Mouse (Mus musculus): ENCODE measurements around the gene Mov10. TPM values are rescaled to one million over a fixed set of nuclear protein-coding genes. Genes with fewer than 3 reads are reported as not detected.

The Mov10 gene
- total RNA-seq, 2 experiments from 2014 or later, result 2.1 to 3.6 TPM

Other genes starting within 250 kb of the Mov10 start
- 334 and 364 TPM in 2 replicates for gene Slc16a1, start 179.9 kb downstream of the Mov10 start, total RNA-seq (2015; ENCODE audit: low replicate concordance)
- gene Slc16a1, start 179.9 kb downstream of the Mov10 start, total RNA-seq (2017; ENCODE audit: low replicate concordance), result 431 and 500 TPM in 2 replicates
- not detected in 2 replicates for gene Ppm1j, start 37.5 kb downstream of the Mov10 start, total RNA-seq (2015; ENCODE audit: low replicate concordance)
- not detected in 2 replicates for gene Ppm1j, start 37.5 kb downstream of the Mov10 start, total RNA-seq (2017; ENCODE audit: low replicate concordance)
- not detected in 2 replicates for gene Fam19a3, start 36.7 kb downstream of the Mov10 start, total RNA-seq (2015; ENCODE audit: low replicate concordance)
- gene Fam19a3, start 36.7 kb downstream of the Mov10 start, total RNA-seq (2017; ENCODE audit: low replicate concordance), result not detected in 2 replicates
- not detected in 2 replicates for gene Rhoc, start 30.2 kb downstream of the Mov10 start, total RNA-seq (2015; ENCODE audit: low replicate concordance)
- gene Rhoc, start 30.2 kb downstream of the Mov10 start, total RNA-seq (2017; ENCODE audit: low replicate concordance), result 3.9 TPM in 1 of 2 replicates, not detected in the other
- 18.9 and 28.1 TPM in 2 replicates for gene St7l, start 45.4 kb upstream of the Mov10 start, total RNA-seq (2015; ENCODE audit: low replicate concordance)
- 6.4 and 19.6 TPM in 2 replicates for gene St7l, start 45.4 kb upstream of the Mov10 start, total RNA-seq (2017; ENCODE audit: low replicate concordance)
- gene Capza1, start 45.9 kb upstream of the Mov10 start, total RNA-seq (2015; ENCODE audit: low replicate concordance), result 125 and 127 TPM in 2 replicates
- gene Capza1, start 45.9 kb upstream of the Mov10 start, total RNA-seq (2017; ENCODE audit: low replicate concordance), result 73.6 and 89.7 TPM in 2 replicates
- not detected in 2 replicates for gene Wnt2b, start 143.4 kb upstream of the Mov10 start, total RNA-seq (2015; ENCODE audit: low replicate concordance)
- not detected in 2 replicates for gene Wnt2b, start 143.4 kb upstream of the Mov10 start, total RNA-seq (2017; ENCODE audit: low replicate concordance)
- gene Cttnbp2nl, start 234.6 kb upstream of the Mov10 start, total RNA-seq (2015; ENCODE audit: low replicate concordance), result 0.36 and 1.3 TPM in 2 replicates
- gene Cttnbp2nl, start 234.6 kb upstream of the Mov10 start, total RNA-seq (2017; ENCODE audit: low replicate concordance), result 0.30 and 0.51 TPM in 2 replicates
- not detected in 2 replicates for gene 4930564D02Rik, start 248.3 kb upstream of the Mov10 start, total RNA-seq (2015; ENCODE audit: low replicate concordance)
- not detected in 2 replicates for gene 4930564D02Rik, start 248.3 kb upstream of the Mov10 start, total RNA-seq (2017; ENCODE audit: low replicate concordance)

Data from erythroid progenitor cell, adult 5-6 weeks (primary cell).